Mouse (Mus musculus) small intestine, adult 2 months (tissue): ENCODE measurements around the gene Fga. TPM values are rescaled to one million over a fixed set of nuclear protein-coding genes. Genes with fewer than 3 reads are reported as not detected.

Experiments
- H3K27ac ChIP-seq: fragments of 200-500 bp; 2 replicates; pipeline ENCODE4 v1.5.1; 2012; ENCODE audit warnings: low read depth, low read length, control low read depth, inconsistent platforms; ENCODE audit not compliant: insufficient read depth
- H3K27me3 ChIP-seq: fragments of 200-500 bp; 2 replicates; pipeline ENCODE4 v1.6.1; 2012; ENCODE audit warnings: mild to moderate bottlenecking, moderate library complexity, low read length, inconsistent platforms; ENCODE audit not compliant: control insufficient read depth, insufficient read depth
- H3K36me3 ChIP-seq: fragments of 200-500 bp; 2 replicates; pipeline ENCODE4 v1.6.1; 2012; ENCODE audit warnings: mild to moderate bottlenecking, low read length, control low read depth, inconsistent platforms; ENCODE audit not compliant: control insufficient read depth, insufficient read depth
- H3K4me1 ChIP-seq: fragments of 200-500 bp; 2 replicates; pipeline ENCODE4 v1.6.1; 2012; ENCODE audit warnings: low read length, inconsistent platforms, mixed read lengths; ENCODE audit not compliant: control insufficient read depth, insufficient read depth, insufficient read length
- H3K4me3 ChIP-seq: fragments of 200-500 bp; 2 replicates; pipeline ENCODE4 v1.5.1; 2012; ENCODE audit warnings: low read depth, mild to moderate bottlenecking, control low read depth, inconsistent platforms, low read length, moderate library complexity
- CTCF ChIP-seq: fragments of 200-500 bp; IDR thresholded peaks from 2 replicates; pipeline ENCODE4 v1.5.1; 2012; ENCODE audit warnings: low read depth, mild to moderate bottlenecking, control low read depth, inconsistent platforms, low read length, moderate library complexity, mixed read lengths; ENCODE audit not compliant: insufficient replicate concordance, insufficient read length; ENCODE audit errors: extremely low read depth
- POLR2A ChIP-seq: fragments of 200-500 bp; IDR thresholded peaks from 2 replicates; pipeline ENCODE4 v1.6.1; 2012; ENCODE audit warnings: low read depth, mild to moderate bottlenecking, control low read depth, inconsistent platforms, low read length, moderate library complexity
- WGBS: fragments of 180-500 bp; shearing (Covaris S2); methylation state at CpG from one replicate; pipeline ENCODE4 v1.1.7; 2018; 5-methylcytosine and 5-hydroxymethylcytosine counted together
- polyA plus RNA-seq: library from polyadenylated mRNA; depleted of rRNA; stranded (reverse); fragments of >200 nt; gene quantifications from 2 replicates; pipeline ENCODE4 v1.2.3, GENCODE M21; 2012; rRNA removed

The Fga gene
- not detected in 2 replicates for polyA plus RNA-seq

DNA sequence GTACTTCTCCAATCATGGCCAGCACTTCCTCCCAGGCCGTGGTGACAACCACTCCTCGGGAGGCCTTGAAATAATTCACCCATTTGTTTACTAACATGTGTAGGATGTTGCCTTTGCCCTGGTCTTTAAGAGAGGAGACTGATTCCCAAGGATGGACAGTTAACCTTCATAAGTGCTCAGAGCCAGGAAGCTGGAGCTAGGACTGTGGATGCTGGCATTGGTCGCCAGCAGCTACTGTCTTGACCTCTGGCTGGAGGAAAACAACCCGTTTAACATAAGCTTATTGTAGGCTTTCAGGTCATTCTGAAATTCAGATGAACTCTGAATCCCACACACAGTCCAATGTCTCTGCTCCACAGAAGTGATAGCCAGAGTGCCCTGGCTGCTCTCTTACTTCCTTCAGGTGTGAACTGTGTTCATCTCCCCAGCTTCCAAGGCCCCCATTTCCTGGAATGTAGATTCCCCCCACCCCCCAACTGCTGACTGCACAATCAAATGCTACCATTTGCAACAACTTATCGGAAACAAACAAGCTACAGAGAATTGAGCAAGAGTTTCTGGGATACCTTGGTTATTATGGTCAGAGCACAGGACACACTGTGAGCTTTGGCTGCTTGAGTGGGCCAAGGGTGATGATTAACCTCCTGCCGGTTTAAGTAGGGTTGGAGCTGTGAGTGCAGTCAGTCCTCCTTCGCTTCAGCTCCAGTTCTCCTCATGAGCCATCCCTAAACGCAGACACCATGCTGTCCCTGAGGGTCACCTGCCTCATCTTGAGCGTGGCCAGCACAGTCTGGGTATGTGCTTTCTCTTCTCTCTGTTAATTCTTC lies at the start of gene Fga:
Gene Fga, plus strand, starts transcription at position 602 of the 827 bp plus-strand sequence.
- H3K36me3 ChIP-seq: no peaks in the 10 kb centered on the region
- no peaks in the 10 kb centered on the region for H3K27me3 ChIP-seq
- WGBS: 60% methylated on average over 9 of the region's 9 CpGs
- H3K4me1 ChIP-seq: no peaks in the 10 kb centered on the region
- H3K4me3 ChIP-seq: no peak within 1 kb of the TSS
- no peak within 1 kb of the TSS for H3K27ac ChIP-seq
- TF ChIP-seq POLR2A (no peak), CTCF (no peak)

DNA sequence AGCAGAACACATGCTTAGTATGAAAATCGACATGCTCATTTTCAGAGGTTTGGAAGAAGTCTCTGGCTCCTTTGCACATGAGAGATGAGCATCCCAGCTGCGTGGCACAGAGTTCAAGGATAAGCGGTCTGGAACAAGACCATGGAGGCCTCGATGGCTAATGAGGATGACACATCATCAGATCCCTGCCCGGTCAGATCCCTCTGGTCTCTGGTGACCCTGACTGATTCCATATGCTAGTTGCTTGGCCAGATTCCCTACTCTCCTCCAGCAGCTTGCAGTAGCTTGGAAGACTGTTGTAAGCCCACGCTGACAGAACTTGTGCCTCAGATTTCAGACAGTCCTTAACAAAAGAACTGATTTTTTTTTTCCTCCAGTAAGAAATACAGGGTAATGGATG lies 45.1 kb upstream of the Fga start:
- 81% methylated on average over 6 of the region's 6 CpGs for WGBS
- Histone ChIP-seq H3K36me3 (no peaks in the 10 kb centered on the region), H3K27me3 (no peaks in the 10 kb centered on the region), H3K4me1 (no peaks in the 10 kb centered on the region), H3K27ac (no peak overlapping the region), H3K4me3 (no peak overlapping the region)
- no peak for TF ChIP-seq POLR2A
- no peak for TF ChIP-seq CTCF

DNA sequence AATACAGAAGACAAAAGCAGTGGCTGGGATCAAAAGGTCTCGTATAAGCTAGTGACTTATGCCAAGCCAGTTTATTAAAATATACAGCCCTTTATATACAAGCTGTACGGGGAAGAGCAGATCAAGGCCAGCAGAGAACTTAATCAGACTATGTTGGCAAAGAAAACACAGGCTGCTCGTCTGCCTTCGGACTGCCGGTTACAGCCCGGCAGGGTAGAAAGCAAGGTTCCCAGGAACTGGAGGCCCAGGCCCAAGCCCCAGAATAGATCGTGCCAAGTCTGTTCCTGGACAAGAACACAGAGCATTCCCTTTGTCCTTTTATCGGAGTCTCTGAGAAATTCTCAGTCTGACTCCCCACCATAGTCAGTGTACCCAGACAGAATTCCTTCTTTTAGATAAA lies 44.0 kb upstream of the Fga start:
- WGBS: 78% methylated on average over 8 of the region's 8 CpGs
- H3K4me1 ChIP-seq: no peaks in the 10 kb centered on the region
- H3K4me3 ChIP-seq: no peak overlapping the region
- no peak for TF ChIP-seq CTCF
- TF ChIP-seq POLR2A: no peak
- no peaks in the 10 kb centered on the region for H3K27me3 ChIP-seq
- H3K36me3 ChIP-seq: no peaks in the 10 kb centered on the region
- no peak overlapping the region for H3K27ac ChIP-seq

DNA sequence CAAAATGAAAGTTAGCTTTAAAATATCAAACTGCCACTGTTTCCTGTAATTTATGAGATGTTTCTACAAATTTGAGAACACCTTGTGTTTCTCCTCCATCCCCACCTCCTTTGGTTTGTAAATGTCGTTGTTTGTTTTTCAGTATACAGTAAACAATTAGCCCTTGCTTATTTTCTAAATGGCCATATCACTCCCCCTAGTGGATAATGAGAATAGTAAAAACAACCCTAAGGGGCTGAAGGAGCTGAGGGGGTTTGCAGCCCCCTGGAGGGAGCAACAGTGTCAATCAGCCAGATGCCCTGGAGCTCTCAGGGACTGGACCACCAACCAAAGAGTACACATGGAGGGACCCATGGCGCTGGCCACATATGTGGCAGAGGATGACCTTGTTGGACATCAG lies 41.0 kb upstream of the Fga start:
- H3K36me3 ChIP-seq: no peaks in the 10 kb centered on the region
- TF ChIP-seq POLR2A: no peak
- peak; percentile 22; the same call in 1 of the 2 replicates for TF ChIP-seq CTCF
- H3K4me3 ChIP-seq: no peak overlapping the region
- no peak overlapping the region for H3K27ac ChIP-seq
- 72% methylated on average over 2 of the region's 2 CpGs for WGBS
- no peaks in the 10 kb centered on the region for H3K27me3 ChIP-seq
- no peaks in the 10 kb centered on the region for H3K4me1 ChIP-seq

DNA sequence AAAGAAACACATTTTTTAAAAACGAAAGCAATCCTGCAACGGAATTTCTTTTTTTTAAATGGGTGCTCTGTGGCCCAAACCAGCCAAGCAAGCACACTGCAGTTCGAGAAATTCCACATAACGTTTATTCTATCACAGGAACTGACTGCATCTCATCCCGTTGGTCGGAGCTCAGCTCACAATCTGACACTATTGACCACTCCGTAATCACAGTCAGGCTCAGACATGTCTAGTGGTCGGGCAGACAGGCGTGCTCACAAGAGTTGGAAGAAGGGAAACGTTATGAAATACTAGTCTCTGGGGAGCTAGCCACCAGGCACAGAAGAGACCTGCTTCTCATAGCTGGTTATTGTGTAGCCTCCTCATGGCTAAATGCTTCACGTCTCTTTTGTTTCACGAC lies 33.9 kb upstream of the Fga start:
- Histone ChIP-seq H3K27me3 (no peaks in the 10 kb centered on the region), H3K4me1 (peaks cover 2% of the 10 kb centered on the region), H3K36me3 (no peaks in the 10 kb centered on the region), H3K4me3 (no peak overlapping the region), H3K27ac (no peak overlapping the region)
- 72% methylated on average over 12 of the region's 12 CpGs for WGBS
- no peak for TF ChIP-seq CTCF
- TF ChIP-seq POLR2A: no peak

DNA sequence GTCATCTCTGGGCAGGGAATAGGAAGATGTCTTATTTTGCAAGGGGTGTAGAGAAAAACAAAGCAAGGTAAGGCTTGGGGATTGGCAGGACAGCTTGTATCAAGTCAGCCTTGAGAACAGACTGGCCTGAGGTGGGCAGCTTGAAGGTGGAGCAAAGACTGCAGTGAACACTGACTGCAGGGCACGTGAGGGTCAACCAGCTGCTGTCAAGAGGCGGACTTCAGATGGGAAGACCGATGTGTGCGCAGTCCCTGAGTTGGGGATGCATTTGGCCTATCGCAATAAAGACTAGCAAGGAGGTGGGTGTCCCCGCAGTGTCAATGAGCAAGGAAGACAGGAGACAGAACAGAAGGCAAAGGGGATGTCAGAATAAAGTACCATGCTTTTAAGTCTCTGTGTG lies 32.9 kb upstream of the Fga start:
- Histone ChIP-seq H3K36me3 (no peaks in the 10 kb centered on the region), H3K4me1 (peaks cover 2% of the 10 kb centered on the region), H3K27ac (no peak overlapping the region), H3K27me3 (no peaks in the 10 kb centered on the region), H3K4me3 (no peak overlapping the region)
- 91% methylated on average over 6 of the region's 6 CpGs for WGBS
- no peak for TF ChIP-seq CTCF
- no peak for TF ChIP-seq POLR2A

DNA sequence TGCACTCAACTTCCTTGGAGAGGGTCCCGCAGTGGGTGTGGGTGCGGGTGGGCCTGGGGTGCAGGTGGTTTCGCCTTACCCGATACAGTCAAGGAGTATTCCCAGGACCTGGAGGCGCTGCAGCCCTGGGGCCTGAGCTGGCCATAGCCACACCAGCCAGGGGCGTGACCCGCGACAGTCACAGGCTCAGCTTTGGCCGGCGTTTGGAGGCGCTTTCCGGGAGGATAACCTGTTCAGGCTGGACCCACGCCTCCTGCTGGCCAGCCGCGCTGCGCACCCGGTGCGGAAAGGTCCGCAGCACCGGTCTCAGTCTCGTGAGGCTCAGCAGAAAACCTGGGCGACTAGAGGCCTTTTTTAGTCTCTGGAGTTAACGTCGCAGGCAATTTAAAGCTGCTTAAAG lies 30.5 kb upstream of the Fga start:
- peaks cover 2% of the 10 kb centered on the region for H3K4me1 ChIP-seq
- no peaks in the 10 kb centered on the region for H3K27me3 ChIP-seq
- H3K27ac ChIP-seq: no peak overlapping the region
- H3K4me3 ChIP-seq: no peak overlapping the region
- H3K36me3 ChIP-seq: no peaks in the 10 kb centered on the region
- TF ChIP-seq CTCF: peak; percentile 57; the same call in 1 of the 2 replicates
- no peak for TF ChIP-seq POLR2A
- WGBS: 6% methylated on average over 24 of the region's 24 CpGs
